Mouse (Mus musculus) testis, adult 2 months (tissue): Measurements from ENCODE around the gene Sh3gl1.

Experiments used
- CTCF ChIP-seq: fragments of 200-500 bp; IDR thresholded peaks from 2 replicates; pipeline ENCODE4 v1.5.1; 2012; ENCODE audit warnings: low read depth, mild to moderate bottlenecking, inconsistent platforms, low read length, moderate library complexity; ENCODE audit not compliant: control insufficient read depth, insufficient read depth, insufficient replicate concordance
- POLR2A ChIP-seq: fragments of 200-500 bp; IDR thresholded peaks from 2 replicates; pipeline ENCODE4 v1.6.1; 2012; ENCODE audit warnings: low read depth, mild to moderate bottlenecking, inconsistent platforms, low read length, moderate library complexity; ENCODE audit not compliant: control insufficient read depth

- TF ChIP-seq CTCF = no peak
- TF ChIP-seq POLR2A = no peak
Measured at GRCm38 (mm10) chr17:56005415-56006061, 30.9 kb downstream of the Sh3gl1 start, which contains the start of the genes Stap2 and Mpnd.
